Mouse (Mus musculus): ENCODE results near the gene Med29. TPM values are rescaled to one million over a fixed set of nuclear protein-coding genes. Genes with fewer than 3 reads are reported as not detected.

Med29 gene
- polyA plus RNA-seq, 1 experiment from 2014 or later, result 46.8 TPM

DNA sequence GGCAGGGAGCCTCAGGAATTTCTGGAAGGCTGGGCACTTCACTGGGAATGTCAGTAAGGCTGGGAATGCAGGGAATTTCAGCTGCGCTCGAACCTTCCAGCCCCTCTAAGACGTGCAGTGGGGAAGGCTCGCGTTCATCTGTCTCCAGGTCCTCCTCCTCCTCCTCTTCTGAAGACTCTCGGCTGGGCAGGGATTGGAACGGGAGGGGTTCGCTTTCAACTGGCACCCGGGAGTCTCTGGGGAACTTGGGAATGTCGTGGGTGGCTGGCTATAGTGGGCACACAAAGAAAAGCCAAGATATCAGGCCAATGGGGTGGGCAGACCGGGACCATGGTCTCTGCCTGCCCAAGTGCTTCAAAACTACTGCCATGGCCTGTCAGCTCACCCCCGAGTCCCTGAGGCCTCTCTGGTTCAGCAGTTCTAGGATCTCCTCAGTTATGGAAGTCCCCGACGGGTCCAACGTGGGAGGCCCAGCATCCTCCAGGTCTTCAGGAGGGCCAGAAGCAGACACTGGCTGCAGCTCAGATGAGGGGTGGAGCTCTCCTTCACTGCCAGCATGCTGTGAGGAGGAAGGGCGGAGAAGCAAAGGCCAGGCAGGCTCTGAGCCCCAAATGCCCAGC, 30.0 kb downstream of the Med29 start:
- Histone ChIP-seq H3K9me3 (ENCODE audit: control insufficient read depth, low read length) (no peaks in the 10 kb centered on the region), H3K4me2 (ENCODE audit: low read depth, low read length) (no peak overlapping the region), H3K4me3 (ENCODE audit: low read length) (no peak overlapping the region), H3K36me3 (ENCODE audit: control insufficient read depth, insufficient read depth, low read length) (peaks cover 70% of the 10 kb centered on the region), H3K9ac (ENCODE audit: low read length) (no peak overlapping the region), H3K27me3 (ENCODE audit: control insufficient read depth, insufficient read depth, low read depth, low read length) (no peaks in the 10 kb centered on the region), H3K27ac (ENCODE audit: low read length) (no peak overlapping the region), H3K4me1 (replicated peaks; ENCODE audit: control insufficient read depth, insufficient read depth, low read length) (peaks cover 15% of the 10 kb centered on the region)
- no peak for ATAC-seq (ENCODE audit: low read depth)
- WGBS, result 80% methylated on average over 16 of the region's 16 CpGs

- no peak for ATAC-seq (ENCODE audit: low read depth)
- 96% methylated on average over 19 of the region's 20 CpGs for WGBS
These were observed 30.7 kb downstream of the Med29 start for GRCm38 (mm10) chr7:28361647-28362341.

GRCm38 (mm10) chr7:28360291-28360690, 32.2 kb downstream of the Med29 start:
- H3K27ac ChIP-seq (ENCODE audit: low read length), result no peak overlapping the region
- H3K36me3 ChIP-seq (ENCODE audit: control insufficient read depth, insufficient read depth, low read length), result peaks cover 54% of the 10 kb centered on the region
- no peaks in the 10 kb centered on the region for H3K9me3 ChIP-seq (ENCODE audit: control insufficient read depth, low read length)
- H3K9ac ChIP-seq (ENCODE audit: low read length), result no peak overlapping the region
- ATAC-seq (ENCODE audit: low read depth), result no peak
- no peak overlapping the region for H3K4me2 ChIP-seq (ENCODE audit: low read depth, low read length)
- 90% methylated on average over 6 of the region's 6 CpGs for WGBS
- peaks cover 25% of the 10 kb centered on the region for H3K4me1 ChIP-seq (replicated peaks; ENCODE audit: control insufficient read depth, insufficient read depth, low read length)
- H3K27me3 ChIP-seq (ENCODE audit: control insufficient read depth, insufficient read depth, low read depth, low read length), result no peaks in the 10 kb centered on the region
- H3K4me3 ChIP-seq (ENCODE audit: low read length), result no peak overlapping the region

More at GRCm38 (mm10) chr7:28361647-28362341, 30.7 kb downstream of the Med29 start:
- Histone ChIP-seq H3K4me1 (replicated peaks; ENCODE audit: control insufficient read depth, insufficient read depth, low read length) (peaks cover 23% of the 10 kb centered on the region), H3K36me3 (ENCODE audit: control insufficient read depth, insufficient read depth, low read length) (peaks cover 63% of the 10 kb centered on the region), H3K27me3 (ENCODE audit: control insufficient read depth, insufficient read depth, low read depth, low read length) (no peaks in the 10 kb centered on the region), H3K9ac (ENCODE audit: low read length) (no peak overlapping the region), H3K4me2 (ENCODE audit: low read depth, low read length) (no peak overlapping the region), H3K27ac (ENCODE audit: low read length) (no peak overlapping the region), H3K9me3 (ENCODE audit: control insufficient read depth, low read length) (no peaks in the 10 kb centered on the region), H3K4me3 (ENCODE audit: low read length) (no peak overlapping the region)

GRCm38 (mm10) chr7:28359854-28360253, 32.7 kb downstream of the Med29 start:
- no peak for ATAC-seq (ENCODE audit: low read depth)
- Histone ChIP-seq H3K9ac (ENCODE audit: low read length) (no peak overlapping the region), H3K27me3 (ENCODE audit: control insufficient read depth, insufficient read depth, low read depth, low read length) (no peaks in the 10 kb centered on the region), H3K4me2 (ENCODE audit: low read depth, low read length) (no peak overlapping the region), H3K9me3 (ENCODE audit: control insufficient read depth, low read length) (no peaks in the 10 kb centered on the region), H3K4me3 (ENCODE audit: low read length) (no peak overlapping the region), H3K36me3 (ENCODE audit: control insufficient read depth, insufficient read depth, low read length) (peaks cover 50% of the 10 kb centered on the region), H3K4me1 (replicated peaks; ENCODE audit: control insufficient read depth, insufficient read depth, low read length) (peaks cover 25% of the 10 kb centered on the region), H3K27ac (ENCODE audit: low read length) (no peak overlapping the region)
- WGBS, result 84% methylated on average over 10 of the region's 10 CpGs

- H3K9me3 ChIP-seq (ENCODE audit: control insufficient read depth, low read length), result no peaks in the 10 kb centered on the region
- no peak for ATAC-seq (ENCODE audit: low read depth)
- 56% methylated on average over 7 of the region's 7 CpGs for WGBS
- H3K27me3 ChIP-seq (ENCODE audit: control insufficient read depth, insufficient read depth, low read depth, low read length), result no peaks in the 10 kb centered on the region
- H3K4me1 ChIP-seq (replicated peaks; ENCODE audit: control insufficient read depth, insufficient read depth, low read length), result peaks cover 25% of the 10 kb centered on the region
- H3K27ac ChIP-seq (ENCODE audit: low read length), result peak overlapping the region; percentile 88
- peaks cover 51% of the 10 kb centered on the region for H3K36me3 ChIP-seq (ENCODE audit: control insufficient read depth, insufficient read depth, low read length)
- H3K4me2 ChIP-seq (ENCODE audit: low read depth, low read length), result no peak overlapping the region
- H3K9ac ChIP-seq (ENCODE audit: low read length), result no peak overlapping the region
- H3K4me3 ChIP-seq (ENCODE audit: low read length), result no peak overlapping the region
These were observed 34.1 kb downstream of the Med29 start for GRCm38 (mm10) chr7:28358431-28358830.

DNA sequence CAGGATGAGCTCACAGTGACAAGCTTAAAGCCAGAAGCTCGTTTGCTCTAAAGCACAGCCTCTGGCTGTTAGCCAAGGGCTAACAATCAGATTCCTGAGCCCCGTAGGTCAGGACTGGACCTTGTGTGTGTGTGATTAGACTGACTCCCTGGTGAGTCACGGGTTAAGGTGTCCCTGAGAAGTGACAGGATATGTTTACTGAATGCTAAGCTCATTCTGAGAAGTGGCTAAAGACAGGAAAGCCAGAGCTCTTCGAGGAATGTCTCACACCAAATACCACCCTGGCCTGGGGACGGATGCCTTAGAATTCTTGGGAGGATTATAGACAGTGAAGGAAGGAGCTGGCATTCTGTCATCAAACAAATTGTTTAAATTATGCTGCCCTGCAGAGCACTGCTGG, 34.5 kb downstream of the Med29 start:
- peak; percentile 42 for ATAC-seq (ENCODE audit: low read depth)
- H3K4me2 ChIP-seq (ENCODE audit: low read depth, low read length), result no peak overlapping the region
- H3K9ac ChIP-seq (ENCODE audit: low read length), result peak overlapping the region; percentile 6; the same call in 1 of the 2 replicates
- H3K9me3 ChIP-seq (ENCODE audit: control insufficient read depth, low read length), result no peaks in the 10 kb centered on the region
- no peaks in the 10 kb centered on the region for H3K27me3 ChIP-seq (ENCODE audit: control insufficient read depth, insufficient read depth, low read depth, low read length)
- H3K4me1 ChIP-seq (replicated peaks; ENCODE audit: control insufficient read depth, insufficient read depth, low read length), result peaks cover 25% of the 10 kb centered on the region
- no peak overlapping the region for H3K4me3 ChIP-seq (ENCODE audit: low read length)
- H3K36me3 ChIP-seq (ENCODE audit: control insufficient read depth, insufficient read depth, low read length), result peaks cover 53% of the 10 kb centered on the region
- WGBS, result 4% methylated on average over 5 of the region's 5 CpGs
- peak overlapping the region; percentile 88 for H3K27ac ChIP-seq (ENCODE audit: low read length)

- Histone ChIP-seq H3K27ac (ENCODE audit: low read length) (peak overlapping the region; percentile 88), H3K27me3 (ENCODE audit: control insufficient read depth, insufficient read depth, low read depth, low read length) (no peaks in the 10 kb centered on the region), H3K4me3 (ENCODE audit: low read length) (no peak overlapping the region), H3K4me2 (ENCODE audit: low read depth, low read length) (no peak overlapping the region), H3K9me3 (ENCODE audit: control insufficient read depth, low read length) (no peaks in the 10 kb centered on the region), H3K4me1 (replicated peaks; ENCODE audit: control insufficient read depth, insufficient read depth, low read length) (peaks cover 27% of the 10 kb centered on the region), H3K9ac (ENCODE audit: low read length) (peak overlapping the region; percentile 28), H3K36me3 (ENCODE audit: control insufficient read depth, insufficient read depth, low read length) (peaks cover 49% of the 10 kb centered on the region)
- 7% methylated on average over 5 of the region's 5 CpGs for WGBS
- peak; percentile 83 for ATAC-seq (ENCODE audit: low read depth)
These were observed 35.5 kb downstream of the Med29 start for GRCm38 (mm10) chr7:28356981-28357380.

DNA sequence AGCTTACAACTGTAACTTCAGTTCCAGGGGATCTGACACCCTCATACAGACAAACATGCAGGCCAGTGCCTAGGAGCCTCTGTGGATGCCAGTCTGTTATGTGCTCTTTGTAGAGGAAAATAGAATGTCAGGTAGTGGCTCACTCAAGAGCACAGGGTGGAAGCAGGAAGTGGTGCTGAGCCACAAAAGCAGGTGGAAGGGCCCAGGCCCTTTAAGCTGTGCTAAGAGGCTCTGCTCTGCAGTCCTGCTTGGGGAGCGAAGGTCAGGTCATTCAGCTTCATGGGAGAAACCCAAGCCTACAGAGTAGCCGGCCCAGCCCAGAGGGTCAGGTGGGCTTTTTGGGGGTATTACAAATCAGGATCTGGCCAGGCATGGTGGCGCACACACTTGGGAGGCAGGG, 37.3 kb downstream of the Med29 start:
- Histone ChIP-seq H3K4me2 (ENCODE audit: low read depth, low read length) (no peak overlapping the region), H3K9ac (ENCODE audit: low read length) (no peak overlapping the region), H3K27ac (ENCODE audit: low read length) (no peak overlapping the region), H3K36me3 (ENCODE audit: control insufficient read depth, insufficient read depth, low read length) (peaks cover 34% of the 10 kb centered on the region), H3K9me3 (ENCODE audit: control insufficient read depth, low read length) (no peaks in the 10 kb centered on the region), H3K4me3 (ENCODE audit: low read length) (no peak overlapping the region), H3K27me3 (ENCODE audit: control insufficient read depth, insufficient read depth, low read depth, low read length) (no peaks in the 10 kb centered on the region), H3K4me1 (replicated peaks; ENCODE audit: control insufficient read depth, insufficient read depth, low read length) (peaks cover 34% of the 10 kb centered on the region)
- WGBS, result 84% methylated on average over 3 of the region's 3 CpGs
- ATAC-seq (ENCODE audit: low read depth), result no peak

DNA sequence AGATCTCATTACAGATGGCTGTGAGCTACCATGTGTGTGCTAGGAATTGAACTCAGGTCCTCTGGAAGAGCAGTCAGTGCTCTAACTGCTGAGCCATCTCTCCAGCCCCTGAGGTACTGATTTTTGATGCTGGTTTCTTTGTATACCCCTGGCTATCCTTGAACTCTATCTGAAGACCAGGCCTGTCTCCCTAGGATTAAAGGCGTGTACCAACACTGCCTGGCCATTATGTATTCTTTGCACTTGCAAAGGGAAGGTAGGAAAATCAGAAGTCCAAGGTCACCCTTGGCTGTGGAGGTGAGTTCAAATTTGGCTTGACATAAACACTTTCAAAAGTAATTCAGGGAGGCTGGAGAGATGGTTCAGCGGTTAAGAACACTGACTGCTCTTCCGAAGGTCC, 37.9 kb downstream of the Med29 start:
- Histone ChIP-seq H3K9me3 (ENCODE audit: control insufficient read depth, low read length) (no peaks in the 10 kb centered on the region), H3K27ac (ENCODE audit: low read length) (no peak overlapping the region), H3K36me3 (ENCODE audit: control insufficient read depth, insufficient read depth, low read length) (peaks cover 27% of the 10 kb centered on the region), H3K4me1 (replicated peaks; ENCODE audit: control insufficient read depth, insufficient read depth, low read length) (peaks cover 39% of the 10 kb centered on the region), H3K4me2 (ENCODE audit: low read depth, low read length) (no peak overlapping the region), H3K27me3 (ENCODE audit: control insufficient read depth, insufficient read depth, low read depth, low read length) (no peaks in the 10 kb centered on the region), H3K9ac (ENCODE audit: low read length) (no peak overlapping the region), H3K4me3 (ENCODE audit: low read length) (no peak overlapping the region)
- WGBS, result 94% methylated on average over 3 of the region's 3 CpGs
- ATAC-seq (ENCODE audit: low read depth), result no peak

Data from lung, embryonic 16.5 days (tissue).